Mouse (Mus musculus) Muller cell, postnatal 12 days (primary cell): ENCODE measurements at regions not wholly inside any gene's neighbourhood (a gene's known extent, or its start where the extent isn't known, plus 50 kb on each side); places are given as distances from the start of the nearest gene placed in this dataset.
"Not testable (repeated sequence)": the region's sequence is repeated elsewhere in the genome, so short reads cannot be mapped to it uniquely, and the experiment has no call there.

Experiments
- DNase-seq: peaks from one replicate; pipeline ENCODE4 v3.0.0-alpha.2; 2015; ENCODE audit errors: inconsistent ontology term

DNA sequence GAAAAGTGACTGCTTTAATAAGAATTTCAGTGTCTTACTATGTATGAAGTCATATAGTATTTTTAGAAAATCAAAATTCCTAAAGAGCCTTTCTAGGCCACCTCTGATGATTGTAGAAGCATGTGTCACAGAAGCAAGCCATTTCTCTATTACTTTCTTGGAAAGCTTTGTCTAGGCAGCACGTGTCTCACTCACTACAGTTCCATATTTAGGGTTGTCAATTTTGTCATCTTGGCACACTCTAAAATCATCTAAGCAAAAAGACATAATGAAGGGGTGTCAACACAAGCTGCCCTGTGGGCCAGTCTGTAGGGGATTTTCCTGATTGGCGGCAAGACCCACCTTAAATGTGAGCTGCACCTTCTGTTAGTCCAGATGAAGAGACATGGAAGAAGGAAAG is 723.1 kb upstream of the Brinp1 start:
- DNase-seq: no peak

DNA sequence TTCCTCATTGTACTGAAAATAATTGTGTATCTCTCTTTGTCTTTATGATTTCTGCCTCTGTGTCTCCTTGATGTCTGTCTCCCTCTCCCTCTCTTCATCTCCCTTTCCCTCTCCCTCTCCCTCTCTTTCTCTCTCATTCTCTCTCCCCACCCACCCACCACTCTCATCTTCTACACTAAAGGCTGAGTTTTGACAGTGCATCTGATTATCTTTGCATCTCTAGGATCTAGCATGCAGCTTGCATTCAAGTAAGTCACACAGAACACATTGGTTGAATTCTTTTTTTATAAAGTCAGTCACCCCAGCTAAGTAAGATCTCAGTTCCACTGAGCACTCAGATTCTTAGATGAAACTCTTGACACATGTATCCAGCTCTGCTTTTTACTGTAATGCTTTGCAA is 719.3 kb upstream of the Brinp1 start:
- no peak for DNase-seq

DNA sequence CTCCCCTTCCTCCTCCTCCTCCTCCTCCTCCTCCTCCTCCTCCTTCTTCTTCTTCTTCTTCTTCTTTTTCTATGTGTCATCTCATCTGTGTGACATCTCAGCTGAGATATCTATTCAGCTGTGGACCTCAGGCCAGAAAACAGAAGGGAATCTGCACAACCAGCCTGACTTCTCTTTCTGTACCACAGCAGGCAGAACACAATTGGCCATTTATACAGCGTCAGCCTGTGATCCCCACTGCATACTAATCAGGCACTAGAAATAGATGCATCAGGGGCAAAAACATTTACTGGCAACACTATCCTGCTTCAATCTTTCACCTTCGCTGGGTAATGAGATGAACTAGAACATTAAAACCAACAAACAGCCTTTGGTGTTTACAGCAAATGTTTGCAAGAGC is 674.7 kb upstream of the Brinp1 start:
- DNase-seq: no peak

DNA sequence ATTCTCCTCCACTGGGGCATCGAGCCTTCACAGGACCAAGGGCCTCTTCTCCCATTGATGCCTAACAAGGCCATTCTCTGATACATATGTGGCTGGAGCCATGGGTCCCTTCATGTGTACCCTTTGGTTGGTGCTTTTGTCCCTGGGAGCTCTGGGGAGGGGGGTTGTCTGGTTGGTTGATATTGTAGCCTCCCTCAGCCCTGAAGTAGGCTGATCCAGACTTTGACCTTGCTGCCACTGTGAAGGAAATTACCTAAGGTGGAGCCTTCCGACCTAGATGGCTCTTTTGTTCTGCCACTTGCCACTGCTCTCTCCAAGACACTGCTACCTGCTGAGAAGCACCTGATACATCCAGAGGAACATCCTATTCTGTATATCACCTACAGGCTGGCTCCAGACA is 672.2 kb upstream of the Brinp1 start:
- not testable (repeated sequence) for DNase-seq

DNA sequence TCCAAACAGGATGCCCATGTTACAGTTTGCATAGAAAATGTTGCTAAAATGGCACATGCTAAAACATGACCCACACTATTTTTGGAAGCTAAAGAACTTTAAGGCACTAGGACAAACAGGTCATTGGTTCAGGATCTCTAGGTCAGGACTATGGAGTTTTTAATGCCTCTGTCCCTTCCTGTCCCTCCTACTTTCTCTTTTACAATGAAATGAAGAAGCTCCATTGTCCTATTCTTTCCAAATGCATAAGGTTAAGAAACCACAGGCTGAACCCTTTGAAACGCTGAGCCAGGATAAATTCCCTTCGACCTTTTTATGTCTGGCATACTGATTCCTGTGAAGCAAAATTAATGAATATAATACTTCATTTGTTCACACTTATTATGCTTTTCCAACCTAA is 671.6 kb upstream of the Brinp1 start:
- DNase-seq: no peak

DNA sequence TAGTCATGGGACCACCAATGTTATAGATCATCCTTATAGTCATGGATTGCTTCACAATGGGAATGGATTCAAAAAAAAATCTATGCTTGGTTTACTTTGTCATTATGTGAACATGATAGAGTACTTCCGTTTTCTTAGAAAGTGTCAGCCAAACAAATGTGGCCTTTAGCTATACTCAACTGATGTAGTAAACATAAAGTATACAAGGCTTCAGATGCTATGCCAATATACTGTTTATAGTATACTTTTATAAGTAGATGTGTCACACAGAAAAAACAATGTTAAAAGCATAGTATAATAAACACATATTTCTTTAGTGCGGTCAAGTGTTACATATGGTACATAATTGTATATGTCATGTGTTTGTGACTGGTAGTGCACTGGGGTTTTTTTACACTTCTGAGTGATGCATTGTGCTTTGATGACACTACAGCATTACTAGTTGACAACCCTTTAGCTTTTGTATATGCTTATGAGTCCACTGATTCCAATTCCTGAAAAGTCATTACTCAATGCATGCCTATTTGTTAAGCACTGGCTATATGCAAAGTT is 666.9 kb upstream of the Brinp1 start:
- DNase-seq: no peak

DNA sequence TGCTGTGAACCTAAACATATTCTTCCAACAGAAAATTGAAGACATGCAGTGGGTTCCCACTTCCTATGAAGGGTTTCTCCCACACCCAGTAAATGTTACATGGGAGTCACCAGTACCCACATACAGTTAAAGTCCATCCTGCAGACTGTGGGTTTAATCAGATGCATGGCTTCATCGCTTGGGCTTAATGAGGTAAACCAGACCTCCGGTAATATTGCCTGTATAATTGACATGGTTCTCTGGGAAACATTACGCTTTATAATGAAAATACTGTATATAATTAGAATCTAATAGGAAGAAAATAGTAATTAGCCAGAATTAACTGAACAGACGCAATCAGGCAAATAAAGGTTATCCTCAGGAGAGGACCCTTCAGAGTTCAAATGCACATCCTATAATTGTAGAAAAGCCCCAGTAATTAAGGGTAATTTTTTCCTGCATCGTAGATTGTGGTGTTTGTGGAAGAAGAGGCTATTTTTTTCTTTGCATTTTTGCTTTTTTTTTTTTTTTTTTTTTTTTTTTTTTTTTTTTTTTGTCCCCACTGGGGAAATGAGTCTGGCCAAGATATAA is 664.0 kb upstream of the Brinp1 start:
- no peak for DNase-seq

DNA sequence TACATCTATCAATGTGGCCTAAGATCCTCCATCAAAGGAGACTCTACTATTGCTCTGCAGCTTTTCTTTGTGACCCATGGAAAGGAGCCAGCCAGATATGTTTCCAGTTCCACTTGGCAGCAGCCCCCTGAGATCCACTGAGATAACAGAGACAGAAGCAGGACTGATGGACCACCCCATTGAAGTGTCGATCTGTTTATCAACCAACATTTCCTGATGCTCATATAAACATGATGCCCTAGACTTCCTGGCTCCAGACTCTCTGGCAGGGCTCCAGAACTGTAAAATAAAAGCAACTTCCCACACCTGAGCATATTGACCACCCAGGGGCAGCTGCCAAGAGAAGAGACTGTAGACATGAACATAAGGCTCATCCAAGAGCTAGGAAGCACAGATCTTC is 660.7 kb upstream of the Brinp1 start:
- DNase-seq: no peak

DNA sequence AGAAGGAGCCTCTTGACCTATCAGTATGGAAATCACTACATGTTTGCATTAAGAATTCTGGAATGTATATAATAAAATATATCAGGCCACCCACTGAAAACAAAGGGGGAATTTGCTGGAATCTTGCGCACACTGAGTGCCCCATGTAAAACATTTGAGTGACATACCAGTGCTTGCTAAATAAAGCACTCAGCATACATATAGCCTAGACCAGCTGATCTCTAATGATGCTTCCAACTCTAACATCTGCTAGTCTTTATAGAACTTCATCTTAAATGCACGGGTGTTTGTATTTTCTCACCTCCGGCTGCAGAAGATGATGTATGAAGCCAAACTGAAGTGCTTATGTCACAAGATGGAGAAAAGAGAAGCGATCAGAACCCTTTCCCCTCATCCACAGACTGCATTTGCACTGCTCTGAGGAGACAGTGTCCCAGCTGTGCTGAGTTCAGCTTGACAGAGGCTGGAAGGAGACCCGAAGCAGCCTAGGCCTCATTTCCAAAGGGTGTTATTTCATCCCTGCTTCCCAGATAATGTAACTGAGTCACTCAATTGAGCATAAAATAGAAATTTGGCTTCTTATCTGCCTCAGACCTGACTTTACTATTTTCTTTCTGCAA is 657.6 kb upstream of the Brinp1 start:
- DNase-seq: no peak

DNA sequence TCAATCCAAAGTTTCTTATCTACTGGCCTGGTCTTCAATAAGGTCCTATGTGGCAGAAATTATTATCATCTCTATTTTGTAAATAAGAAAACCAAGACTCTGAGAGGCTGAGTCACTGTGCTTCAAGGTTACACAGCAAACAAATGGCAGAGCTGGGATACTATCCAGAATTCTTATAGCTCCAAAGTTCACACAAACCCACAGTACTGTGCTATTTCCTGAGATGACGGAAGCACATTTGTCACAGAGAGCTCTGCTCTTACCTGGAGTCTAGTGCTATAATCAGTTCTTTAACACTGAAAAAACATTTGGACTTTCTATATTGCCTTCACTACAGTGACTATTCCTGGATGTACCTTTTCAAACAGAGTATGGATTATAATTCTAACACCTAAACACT is 654.7 kb upstream of the Brinp1 start:
- DNase-seq: no peak

DNA sequence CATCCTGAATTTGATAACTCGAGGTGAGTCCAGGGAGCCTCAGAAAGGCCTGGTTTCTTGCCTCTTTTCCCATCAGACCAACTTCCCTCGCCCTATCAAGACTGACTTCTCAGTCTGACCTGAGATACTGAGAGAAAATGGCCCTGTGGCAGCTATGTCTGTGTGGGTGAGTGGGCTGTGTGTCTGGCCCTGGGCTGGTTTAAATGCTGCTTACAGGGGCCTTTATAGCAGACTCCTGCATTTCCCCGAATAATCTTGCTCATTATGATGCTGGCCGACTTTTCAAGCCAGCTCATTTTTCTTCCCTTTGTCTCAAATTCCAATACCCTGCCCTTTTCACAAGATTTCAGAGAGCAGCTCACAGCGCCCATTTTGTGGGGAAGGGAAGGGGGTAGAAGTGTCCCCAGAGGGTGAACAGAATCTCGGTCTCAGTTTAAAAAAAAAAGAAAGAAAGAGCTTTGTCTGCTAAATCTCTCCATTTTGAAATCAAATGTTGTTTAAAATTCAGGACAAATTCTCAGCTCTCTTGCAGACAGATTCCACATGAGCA is 642.9 kb upstream of the Brinp1 start:
- peak; percentile 80 for DNase-seq

DNA sequence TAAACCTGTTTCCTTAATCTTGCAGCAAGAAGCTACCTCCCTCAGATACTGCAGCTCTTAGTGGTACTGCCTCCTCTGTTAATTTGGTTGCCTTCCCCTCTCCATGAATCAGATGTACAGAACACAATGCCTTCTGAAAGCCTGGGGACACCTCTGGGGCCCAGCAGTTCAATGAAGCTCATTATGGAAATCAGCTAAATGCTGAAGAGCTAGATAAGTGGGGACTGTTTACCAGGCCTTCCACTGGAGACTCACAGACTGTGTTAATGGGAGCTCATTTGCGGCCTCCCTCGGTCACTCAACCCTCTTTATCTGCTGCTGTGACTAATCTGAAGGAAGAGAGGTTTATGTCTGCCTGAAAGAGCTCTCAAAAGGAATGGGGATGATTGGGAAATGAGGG is 639.8 kb upstream of the Brinp1 start:
- peak; percentile 14 for DNase-seq

DNA sequence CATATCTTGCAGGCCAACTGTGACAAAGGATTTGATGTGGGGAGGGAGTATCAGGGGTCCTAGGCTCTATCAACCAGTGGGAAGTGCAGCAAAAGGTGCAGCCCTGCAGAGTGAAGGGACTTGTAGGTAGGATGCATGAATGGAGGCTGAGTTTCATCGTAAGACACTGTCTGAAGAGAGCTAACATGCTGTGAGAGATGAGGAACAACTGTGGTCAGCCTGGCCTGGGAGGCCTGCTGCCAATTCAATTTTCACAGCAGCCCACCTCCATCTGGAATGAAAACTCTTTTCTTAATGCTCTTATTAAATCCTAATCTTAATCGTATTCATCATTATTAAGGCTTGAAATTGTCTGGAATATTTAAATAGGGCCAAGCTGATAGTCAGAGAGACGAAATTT is 622.1 kb upstream of the Brinp1 start:
- DNase-seq: no peak

DNA sequence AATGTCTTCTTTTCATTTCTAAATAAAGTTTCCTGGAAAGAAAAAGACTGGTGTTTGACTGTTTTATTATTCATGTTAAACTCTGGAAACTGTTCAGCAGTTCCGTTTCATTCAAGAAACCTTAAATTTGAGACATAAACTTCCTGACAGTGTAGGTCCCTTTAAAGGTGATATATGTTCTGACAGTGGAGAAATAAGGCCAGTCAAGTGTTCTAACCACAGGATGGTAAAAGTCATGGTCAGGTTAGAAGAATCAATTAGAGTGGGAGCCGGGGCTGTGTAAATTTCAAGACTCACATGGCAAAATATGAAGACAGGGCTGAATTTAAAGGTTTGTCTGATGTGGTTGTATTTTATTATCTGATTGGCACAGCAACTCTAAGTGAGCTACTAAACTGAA is 593.9 kb upstream of the Brinp1 start:
- no peak for DNase-seq

DNA sequence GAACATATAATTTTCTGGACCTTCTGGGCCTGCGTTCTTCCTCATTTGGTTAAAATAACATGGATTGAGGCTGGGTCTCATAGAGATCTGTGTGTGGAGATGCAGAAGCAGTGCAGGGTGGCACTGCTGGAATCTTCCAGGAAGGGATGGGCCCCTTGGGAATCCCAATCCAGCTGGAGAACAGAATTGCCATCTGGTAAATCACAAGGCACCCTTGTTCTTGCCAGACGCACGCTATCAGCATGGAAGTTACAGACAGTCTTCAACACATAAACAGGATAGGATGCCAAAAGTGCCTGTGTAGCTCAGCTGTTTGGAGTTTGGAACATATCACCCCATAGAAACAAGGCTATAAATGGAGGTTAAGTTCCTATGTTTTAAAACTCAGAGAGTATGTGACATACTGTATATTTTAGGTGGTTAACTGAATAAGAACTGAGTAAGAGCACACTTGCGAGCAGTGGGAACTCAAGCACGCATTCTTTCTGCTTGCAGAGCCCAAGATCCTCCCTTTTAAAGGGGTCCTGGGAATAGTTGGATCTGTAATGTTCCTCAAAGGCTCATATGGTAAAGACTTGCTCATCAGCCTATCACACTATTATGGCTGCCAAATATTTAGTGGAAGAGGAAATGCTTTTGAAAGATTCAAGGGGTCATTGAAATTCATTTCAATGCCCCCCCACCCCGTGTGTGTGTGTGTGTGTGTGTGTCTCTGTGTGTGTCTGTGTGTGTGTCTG is 584.1 kb upstream of the Brinp1 start:
- DNase-seq: no peak

DNA sequence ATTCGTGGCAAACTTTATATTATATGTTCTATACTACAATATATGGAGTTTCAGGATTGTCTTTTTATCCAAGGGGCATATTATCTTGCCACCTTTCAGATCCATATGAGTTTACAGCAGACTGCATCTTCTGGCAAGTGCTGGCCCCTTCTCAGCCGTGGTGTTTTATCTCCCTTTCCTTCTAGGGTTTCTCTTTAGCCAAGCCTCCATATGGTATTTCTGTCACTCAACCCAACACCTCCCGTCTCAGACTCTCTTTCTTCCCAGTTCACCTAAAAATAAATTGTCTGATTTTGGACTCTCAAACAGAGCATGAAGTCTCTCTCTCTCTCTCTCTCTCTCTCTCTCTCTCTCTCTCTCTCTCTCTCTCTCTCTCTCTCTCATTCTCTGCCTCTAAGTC is 578.9 kb upstream of the Brinp1 start:
- DNase-seq: no peak

DNA sequence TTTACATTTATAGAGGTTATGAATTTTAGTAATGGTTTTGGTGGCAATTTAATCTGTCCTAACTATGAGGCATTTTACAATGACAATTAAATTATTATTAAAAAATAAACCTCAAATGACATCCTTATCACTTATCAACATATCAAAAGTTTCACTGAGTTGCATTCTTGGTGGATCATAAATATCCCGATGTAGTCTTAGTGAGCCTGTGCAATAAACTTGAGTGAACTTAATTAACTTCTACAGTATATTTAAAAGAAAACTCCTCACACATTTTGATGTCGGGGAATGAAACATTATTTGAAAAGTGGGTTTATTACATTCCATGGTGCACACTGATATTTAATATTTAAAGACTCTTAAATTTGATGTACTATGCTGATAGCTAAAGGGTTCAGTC is 568.9 kb upstream of the Brinp1 start:
- DNase-seq: no peak

DNA sequence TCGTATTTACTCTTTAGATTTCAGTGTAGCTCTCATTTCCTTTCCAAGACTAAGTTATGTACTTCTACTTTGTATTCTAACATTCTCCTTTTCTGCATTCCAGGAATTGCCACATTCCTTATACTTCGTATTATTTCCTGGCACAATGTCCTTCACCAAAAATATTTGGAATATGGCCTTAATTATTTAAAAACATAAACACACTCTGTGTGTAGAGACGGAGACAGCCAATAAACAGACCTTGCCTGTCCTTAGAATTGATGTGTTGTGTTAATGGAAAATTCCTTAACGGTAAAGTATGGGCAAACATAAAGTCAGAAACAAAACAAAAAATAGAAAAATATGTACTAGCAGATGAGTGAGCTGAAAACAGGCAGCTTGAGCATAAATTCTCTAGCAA is 554.1 kb upstream of the Brinp1 start:
- DNase-seq: peak; percentile 66

DNA sequence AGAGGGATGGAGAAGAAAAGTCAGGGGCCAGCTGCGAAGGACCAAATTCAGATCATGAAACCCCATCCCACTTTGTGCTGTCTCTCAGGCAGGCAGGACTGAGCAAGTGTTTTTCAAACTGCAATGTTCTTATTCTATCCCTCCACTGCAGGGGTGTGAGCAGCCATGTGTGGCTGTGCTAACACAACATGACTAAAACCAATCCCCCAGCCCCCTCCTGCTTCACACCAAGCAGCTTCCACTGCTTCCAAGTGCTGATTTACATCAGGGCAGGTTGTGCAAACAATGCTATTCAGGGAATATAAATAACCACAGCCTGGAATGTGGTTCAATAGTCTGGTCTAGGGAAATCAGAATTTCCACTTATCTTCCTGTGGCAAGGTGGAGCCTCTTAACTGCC is 517.0 kb upstream of the Brinp1 start:
- DNase-seq: no peak

DNA sequence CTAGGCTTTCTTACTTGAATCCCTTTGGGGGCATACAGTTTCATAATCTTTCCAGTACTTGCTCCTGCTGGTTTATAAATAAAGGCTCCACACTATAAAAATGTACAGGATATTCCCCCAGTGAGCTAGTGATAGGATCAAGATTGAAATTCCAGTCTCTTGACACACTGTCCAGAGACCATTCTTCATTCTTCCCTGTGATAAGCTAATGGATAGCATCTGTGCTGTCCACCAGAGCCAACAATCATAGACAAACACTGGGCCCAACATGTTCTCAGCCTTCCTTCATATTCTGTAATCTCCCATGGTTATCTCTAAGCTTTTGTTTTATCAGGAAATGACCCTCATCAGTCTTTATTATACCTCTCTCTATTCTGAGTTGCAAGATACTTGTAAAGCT is 505.8 kb upstream of the Brinp1 start:
- DNase-seq: no peak

DNA sequence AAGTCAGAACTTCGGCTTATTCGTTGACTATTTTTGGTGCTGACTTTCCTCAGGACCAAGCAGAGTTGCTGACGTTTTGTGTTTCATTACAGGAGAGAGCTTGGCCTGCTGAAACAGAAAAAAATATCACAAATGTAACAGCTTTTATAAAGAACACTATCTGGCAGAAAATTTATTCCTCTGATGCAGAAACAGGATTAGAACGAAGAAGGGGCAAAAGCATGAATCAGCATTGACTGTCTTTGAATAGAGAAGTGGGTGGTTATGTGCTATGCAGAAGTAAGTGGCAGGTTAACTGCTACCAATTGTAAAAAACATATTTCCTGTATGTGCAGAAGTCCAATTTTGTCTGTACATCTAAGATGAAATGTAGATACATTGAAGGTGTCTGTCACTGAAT is 502.2 kb upstream of the Brinp1 start:
- DNase-seq: no peak

DNA sequence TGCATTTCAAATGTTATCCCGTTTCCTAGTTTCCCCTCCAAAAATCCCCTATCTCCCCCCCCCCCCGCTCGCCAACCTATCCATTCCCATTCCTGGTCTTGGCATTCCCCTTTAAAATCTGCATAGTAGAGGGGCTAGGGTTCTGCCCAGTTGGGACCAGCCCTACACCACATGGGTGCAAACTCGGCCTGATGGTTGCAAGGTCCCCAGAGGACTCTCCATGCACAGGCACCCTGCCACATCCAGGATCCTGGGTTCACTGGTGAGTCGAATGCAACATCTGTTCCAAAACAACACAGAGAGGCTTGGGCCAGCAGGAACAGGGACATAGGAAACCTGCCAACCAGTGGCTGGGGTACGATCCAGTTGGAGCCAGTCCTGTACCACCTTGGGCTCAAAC is 492.0 kb upstream of the Brinp1 start:
- DNase-seq: no peak

DNA sequence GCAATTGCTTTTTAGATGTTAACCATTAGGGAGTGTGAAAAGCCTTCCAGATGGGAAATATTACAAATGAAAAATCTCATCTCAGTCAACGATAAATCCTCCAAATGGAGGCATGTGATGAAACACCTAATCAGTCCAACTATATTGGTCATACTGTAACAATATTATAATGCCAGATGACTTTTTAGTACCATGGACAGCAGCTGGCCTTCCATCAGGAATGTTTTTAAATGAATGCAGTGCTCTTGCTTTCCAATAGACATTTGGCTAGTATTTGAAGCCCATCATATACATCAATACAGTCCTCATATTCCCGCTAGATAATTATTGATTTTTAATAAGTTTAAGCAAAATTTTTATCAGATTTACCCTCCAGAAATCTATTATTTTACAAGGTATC is 489.8 kb upstream of the Brinp1 start:
- DNase-seq: no peak
